Comparison of ENCODE assay signal across 22 mouse cellular contexts in genomic region chr6:56441501-56441900, GRCm38 (mm10).
DNase-seq lines count a peak whose midpoint lies in the region; ATAC-seq lines count a peak whose summit lies in the region.
"Had no signal": no experiment of that assay in that cellular context is flagged by ENCODE, and none has a peak within 500 bp of the region (broad histone marks: within the 10 kb centered on the region; RNA-seq: fewer than 3 reads in every experiment).

No protein-coding gene starts in this region.

- H3K27me3 ChIP-seq in midbrain, embryonic 13.5 days: no peaks in the 10 kb centered on the region
- H3K27me3 ChIP-seq: CH12.LX; embryonic facial prominence, embryonic 12.5 days; forebrain, embryonic 13.5 days; forebrain, embryonic 15.5 days had no signal

- H3K36me3 ChIP-seq in midbrain, embryonic 13.5 days: no peaks in the 10 kb centered on the region
- H3K36me3 ChIP-seq: embryonic facial prominence, embryonic 10.5 days; embryonic facial prominence, embryonic 12.5 days; forebrain, embryonic 15.5 days; G1E had no signal

- no peak overlapping the region for H3K4me3 ChIP-seq in midbrain, embryonic 13.5 days (replicated peaks)
- H3K4me3 ChIP-seq: embryonic facial prominence, embryonic 10.5 days; embryonic facial prominence, embryonic 12.5 days; forebrain, embryonic 13.5 days; forebrain, embryonic 15.5 days had no signal

- no peak overlapping the region for H3K9ac ChIP-seq in midbrain, embryonic 13.5 days (replicated peaks)
- H3K9ac ChIP-seq: embryonic facial prominence, embryonic 12.5 days; forebrain, embryonic 13.5 days; forebrain, embryonic 15.5 days; forebrain, postnatal 0 days had no signal

- H3K9me3 ChIP-seq in midbrain, embryonic 13.5 days: no peaks in the 10 kb centered on the region
- H3K9me3 ChIP-seq: embryonic facial prominence, embryonic 10.5 days; embryonic facial prominence, embryonic 12.5 days; forebrain, embryonic 13.5 days; forebrain, embryonic 15.5 days; G1E had no signal

- ATAC-seq in midbrain, embryonic 13.5 days: no peak
- ATAC-seq: CD4-positive, CD25-positive, alpha-beta regulatory T cell, adult 4 months; forebrain, embryonic 13.5 days; forebrain, embryonic 15.5 days; forebrain, postnatal 0 days had no signal

- 80% methylated on average over 4 of the region's 4 CpGs for WGBS in midbrain, embryonic 13.5 days

- peak; percentile 58 for DNase-seq in Muller cell, postnatal 12 days (ENCODE audit: inconsistent ontology term)
- peak; percentile 18 for DNase-seq in retina, embryonic 14.5 days (ENCODE audit: low spot score)
- DNase-seq in retina, postnatal 7 days (ENCODE audit: low read depth, low spot score): peak; percentile 5
- no peak for DNase-seq in left cerebral cortex, adult 9 months (ENCODE audit: low spot score in 2 of 2)
- DNase-seq: adrenal gland, adult 8-10 months; adrenal gland, postnatal 14 days; adrenal gland, postnatal 36 days; B cell, adult 2 months; cerebellum, adult 11-12 months; cerebellum, adult 2 months; cerebellum, adult 9-10 months; cerebellum, postnatal 10 days; cerebellum, postnatal 25 days; forebrain, postnatal 0 days had no signal

- H3K4me1 ChIP-seq in midbrain, embryonic 13.5 days (replicated peaks): no peaks in the 10 kb centered on the region
- H3K4me1 ChIP-seq: embryonic facial prominence, embryonic 10.5 days; embryonic facial prominence, embryonic 12.5 days; forebrain, embryonic 15.5 days had no signal

- no peak overlapping the region for H3K4me2 ChIP-seq in midbrain, embryonic 13.5 days (replicated peaks)
- H3K4me2 ChIP-seq: embryonic facial prominence, embryonic 12.5 days; forebrain, embryonic 13.5 days; forebrain, embryonic 15.5 days had no signal

- no peak overlapping the region for H3K27ac ChIP-seq in midbrain, embryonic 13.5 days
- H3K27ac ChIP-seq: embryonic facial prominence, embryonic 10.5 days; embryonic facial prominence, embryonic 12.5 days; forebrain, embryonic 13.5 days; forebrain, embryonic 15.5 days had no signal

Comparison
In these comparisons a context has a peak if more than half of its experiments do, and no peak if none do; other contexts are left out.
1. DNase-seq: peak in Muller cell, postnatal 12 days (single experiment), retina, embryonic 14.5 days (single experiment) and retina, postnatal 7 days (single experiment); none in left cerebral cortex, adult 9 months (0 of 2).